Mouse (Mus musculus) bone marrow, adult 2 months (tissue): Measurements from ENCODE around the gene Pdcd5. TPM values are rescaled to one million over a fixed set of nuclear protein-coding genes. Genes with fewer than 3 reads are reported as not detected.

Source experiments
- H3K27ac ChIP-seq: fragments of 200-500 bp; 2 replicates; pipeline ENCODE4 v1.5.1; 2012; ENCODE audit warnings: low read depth, mild to moderate bottlenecking, control low read depth, inconsistent platforms, low read length; ENCODE audit not compliant: control insufficient read depth, poor library complexity, insufficient read depth
- H3K4me1 ChIP-seq: fragments of 200-500 bp; 2 replicates; pipeline ENCODE4 v1.6.1; 2011; ENCODE audit warnings: low read length; ENCODE audit not compliant: control insufficient read depth, insufficient read depth
- H3K4me3 ChIP-seq: fragments of 200-500 bp; replicated peaks from 2 replicates; pipeline ENCODE3; 2011; ENCODE audit warnings: mild to moderate bottlenecking, low read depth, low read length, control low read depth; ENCODE audit not compliant: control insufficient read depth
- CTCF ChIP-seq: fragments of 200-500 bp; IDR thresholded peaks from 2 replicates; pipeline ENCODE4 v1.5.1; 2011; ENCODE audit warnings: low read length, control low read depth; ENCODE audit not compliant: control insufficient read depth, insufficient read depth
- POLR2A ChIP-seq: fragments of 200-500 bp; IDR thresholded peaks from 2 replicates; pipeline ENCODE4 v1.6.1; 2011; ENCODE audit warnings: low read depth, mild to moderate bottlenecking, control low read depth, low read length, borderline replicate concordance; ENCODE audit not compliant: control insufficient read depth
- WGBS: fragments of 180-500 bp; shearing (Covaris S2); methylation state at CpG from one replicate; pipeline ENCODE4 v1.1.7; 2018; 5-methylcytosine and 5-hydroxymethylcytosine counted together
- polyA plus RNA-seq: library from polyadenylated mRNA; stranded (reverse); fragments of >200 nt; gene quantifications from 2 replicates; pipeline ENCODE4 v1.2.4, GENCODE M21; 2011; ENCODE audit warnings: low replicate concordance; ENCODE audit not compliant: missing spikeins, insufficient read depth, insufficient read length

Pdcd5 gene
- polyA plus RNA-seq, 1 experiment = 89.4 TPM

GRCm38 (mm10) chr7:35626038-35626437 lies 21.3 kb downstream of the Pdcd5 start:
- no peak overlapping the region for H3K4me3 ChIP-seq
- no peak for TF ChIP-seq POLR2A
- TF ChIP-seq CTCF = no peak
- 91% methylated on average over 5 of the region's 5 CpGs for WGBS
- no peak overlapping the region for H3K27ac ChIP-seq
- H3K4me1 ChIP-seq = no peaks in the 10 kb centered on the region

GRCm38 (mm10) chr7:35622626-35623025 lies 24.7 kb downstream of the Pdcd5 start:
- WGBS = 84% methylated on average over 10 of the region's 10 CpGs
- Histone ChIP-seq H3K27ac (no peak overlapping the region), H3K4me1 (no peaks in the 10 kb centered on the region), H3K4me3 (no peak overlapping the region)
- TF ChIP-seq CTCF (no peak), POLR2A (no peak)

GRCm38 (mm10) chr7:35617513-35617912 lies 29.8 kb downstream of the Pdcd5 start:
- Histone ChIP-seq H3K4me1 (no peaks in the 10 kb centered on the region), H3K4me3 (no peak overlapping the region), H3K27ac (no peak overlapping the region)
- WGBS = 78% methylated on average over 4 of the region's 4 CpGs
- no peak for TF ChIP-seq CTCF
- no peak for TF ChIP-seq POLR2A

- WGBS = 44% methylated on average over 10 of the region's 10 CpGs
- Histone ChIP-seq H3K4me1 (peaks cover 7% of the 10 kb centered on the region), H3K4me3 (no peak overlapping the region), H3K27ac (0 out of 2 replicates have a peak overlapping the region, but pooled peaks have one; percentile 20)
- TF ChIP-seq POLR2A (no peak), CTCF (no peak)
These were observed 38.1 kb downstream of the Pdcd5 start for GRCm38 (mm10) chr7:35609245-35609644.

- WGBS = 31% methylated on average over 10 of the region's 10 CpGs
- Histone ChIP-seq H3K27ac (no peak overlapping the region), H3K4me3 (no peak overlapping the region), H3K4me1 (peaks cover 7% of the 10 kb centered on the region)
- TF ChIP-seq CTCF (no peak), POLR2A (no peak)
These were observed 40.5 kb downstream of the Pdcd5 start for GRCm38 (mm10) chr7:35606816-35607215.

GRCm38 (mm10) chr7:35602766-35603165 lies 44.6 kb downstream of the Pdcd5 start:
- 85% methylated on average over 5 of the region's 5 CpGs for WGBS
- Histone ChIP-seq H3K4me3 (no peak overlapping the region), H3K27ac (no peak overlapping the region), H3K4me1 (peaks cover 2% of the 10 kb centered on the region)
- no peak for TF ChIP-seq CTCF
- TF ChIP-seq POLR2A = no peak

- Histone ChIP-seq H3K4me3 (no peak overlapping the region), H3K4me1 (no peaks in the 10 kb centered on the region; the same call in none of the 2 replicates), H3K27ac (no peak overlapping the region)
- TF ChIP-seq CTCF (no peak), POLR2A (no peak)
- 54% methylated on average over 6 of the region's 6 CpGs for WGBS
These were observed 46.2 kb downstream of the Pdcd5 start for GRCm38 (mm10) chr7:35601106-35601505.

- H3K4me3 ChIP-seq = no peak overlapping the region
- H3K4me1 ChIP-seq = no peaks in the 10 kb centered on the region; the same call in 1 of the 2 replicates
- 88% methylated on average over 10 of the region's 10 CpGs for WGBS
- TF ChIP-seq CTCF = no peak
- H3K27ac ChIP-seq = peak overlapping the region; percentile 14; the same call in 1 of the 2 replicates
These were observed 47.3 kb downstream of the Pdcd5 start for GRCm38 (mm10) chr7:35600031-35600430.

GRCm38 (mm10) chr7:35599492-35599891 lies 47.8 kb downstream of the Pdcd5 start:
- TF ChIP-seq POLR2A = no peak
- no peak for TF ChIP-seq CTCF
- 91% methylated on average over 9 of the region's 9 CpGs for WGBS
- Histone ChIP-seq H3K4me1 (no peaks in the 10 kb centered on the region; the same call in 1 of the 2 replicates), H3K4me3 (no peak overlapping the region), H3K27ac (no peak overlapping the region)
